Mouse (Mus musculus): ENCODE results near the gene Cd9. TPM values are rescaled to one million over a fixed set of nuclear protein-coding genes. Genes with fewer than 3 reads are reported as not detected.

Gene Cd9
- polyA plus RNA-seq, 1 experiment from 2014 or later, result 45.9 TPM

DNA sequence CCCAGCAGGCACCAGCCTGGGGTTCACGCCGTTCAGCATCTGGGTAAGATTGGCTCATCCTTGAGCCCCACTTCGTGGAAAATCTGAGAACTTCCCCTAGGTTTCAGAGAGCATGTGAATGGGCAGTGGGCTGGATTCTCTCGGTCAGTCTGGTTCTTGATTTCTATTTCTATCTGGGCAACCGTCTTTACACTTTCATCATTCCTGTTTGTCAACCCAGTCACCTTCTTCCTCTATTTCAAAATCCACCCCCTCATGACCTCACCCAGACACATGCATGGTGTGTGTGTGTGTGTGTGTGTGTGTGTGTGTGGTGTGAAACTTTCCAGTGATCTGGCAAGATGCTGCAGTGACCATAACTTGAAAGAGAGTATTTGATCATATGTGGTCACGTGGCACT lies 49.2 kb downstream of the Cd9 start:
- H3K9ac ChIP-seq (ENCODE audit: low read depth, low read length), result no peak overlapping the region
- DNase-seq (ENCODE audit: low spot score), result no peak
- H3K9me3 ChIP-seq (ENCODE audit: control insufficient read depth, low read length), result no peaks in the 10 kb centered on the region
- H3K4me2 ChIP-seq (replicated peaks; ENCODE audit: low read depth, low read length), result no peak overlapping the region
- no peak overlapping the region for H3K4me3 ChIP-seq (ENCODE audit: low read depth, low read length)
- 84% methylated on average over 6 of the region's 6 CpGs for WGBS
- no peaks in the 10 kb centered on the region for H3K27me3 ChIP-seq (ENCODE audit: control insufficient read depth, insufficient read depth, low read length)
- no peak overlapping the region for H3K27ac ChIP-seq (ENCODE audit: low read depth, low read length)
- no peaks in the 10 kb centered on the region for H3K4me1 ChIP-seq (replicated peaks; ENCODE audit: control insufficient read depth, insufficient read depth, low read length)
- ATAC-seq (ENCODE audit: low FRiP score), result no peak
- no peaks in the 10 kb centered on the region for H3K36me3 ChIP-seq (ENCODE audit: control insufficient read depth, insufficient read depth, low read length)

GRCm38 (mm10) chr6:125442591-125442990 lies 52.0 kb downstream of the Cd9 start:
- H3K4me3 ChIP-seq (ENCODE audit: low read depth, low read length), result no peak overlapping the region
- H3K27me3 ChIP-seq (ENCODE audit: control insufficient read depth, insufficient read depth, low read length), result no peaks in the 10 kb centered on the region
- H3K4me1 ChIP-seq (replicated peaks; ENCODE audit: control insufficient read depth, insufficient read depth, low read length), result no peaks in the 10 kb centered on the region
- H3K9me3 ChIP-seq (ENCODE audit: control insufficient read depth, low read length), result no peaks in the 10 kb centered on the region
- DNase-seq (ENCODE audit: low spot score) (no peak), ATAC-seq (ENCODE audit: low FRiP score) (no peak)
- H3K36me3 ChIP-seq (ENCODE audit: control insufficient read depth, insufficient read depth, low read length), result no peaks in the 10 kb centered on the region
- H3K4me2 ChIP-seq (replicated peaks; ENCODE audit: low read depth, low read length), result no peak overlapping the region
- no peak overlapping the region for H3K27ac ChIP-seq (ENCODE audit: low read depth, low read length)
- no peak overlapping the region for H3K9ac ChIP-seq (ENCODE audit: low read depth, low read length)
- WGBS, result 75% methylated on average over 10 of the region's 10 CpGs

DNA sequence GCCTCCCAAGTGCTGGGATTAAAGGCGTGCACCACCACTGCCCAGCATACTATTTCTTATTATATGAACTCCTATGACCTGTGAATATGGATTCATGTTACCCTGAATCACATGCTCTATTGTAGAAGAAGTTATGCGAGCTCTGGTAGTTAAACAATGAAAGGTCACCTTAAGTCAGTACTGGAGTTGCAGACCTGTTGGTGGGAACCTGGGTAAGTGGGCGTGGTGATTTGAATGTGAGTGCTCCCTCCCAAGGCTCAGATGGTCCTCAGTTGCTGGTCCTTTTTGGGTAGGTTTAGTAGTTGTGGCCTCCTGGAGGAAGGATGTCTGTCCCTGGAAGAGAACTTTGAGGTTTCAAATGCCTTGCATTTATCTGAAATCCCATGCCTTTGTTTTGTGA lies 57.8 kb downstream of the Cd9 start:
- H3K36me3 ChIP-seq (ENCODE audit: control insufficient read depth, insufficient read depth, low read length), result no peaks in the 10 kb centered on the region
- DNase-seq (ENCODE audit: low spot score), result no peak
- no peaks in the 10 kb centered on the region for H3K27me3 ChIP-seq (ENCODE audit: control insufficient read depth, insufficient read depth, low read length)
- H3K27ac ChIP-seq (ENCODE audit: low read depth, low read length), result no peak overlapping the region
- no peak overlapping the region for H3K9ac ChIP-seq (ENCODE audit: low read depth, low read length)
- no peaks in the 10 kb centered on the region for H3K4me1 ChIP-seq (replicated peaks; ENCODE audit: control insufficient read depth, insufficient read depth, low read length)
- WGBS, result 94% methylated on average over 3 of the region's 3 CpGs
- H3K4me2 ChIP-seq (replicated peaks; ENCODE audit: low read depth, low read length), result no peak overlapping the region
- no peak for ATAC-seq (ENCODE audit: low FRiP score)
- H3K4me3 ChIP-seq (ENCODE audit: low read depth, low read length), result no peak overlapping the region
- H3K9me3 ChIP-seq (ENCODE audit: control insufficient read depth, low read length), result no peaks in the 10 kb centered on the region

- ATAC-seq (ENCODE audit: low FRiP score), result no peak
- Histone ChIP-seq H3K36me3 (ENCODE audit: control insufficient read depth, insufficient read depth, low read length) (no peaks in the 10 kb centered on the region), H3K27ac (ENCODE audit: low read depth, low read length) (no peak overlapping the region), H3K9me3 (ENCODE audit: control insufficient read depth, low read length) (no peaks in the 10 kb centered on the region), H3K4me3 (ENCODE audit: low read depth, low read length) (no peak overlapping the region), H3K4me2 (replicated peaks; ENCODE audit: low read depth, low read length) (no peak overlapping the region), H3K27me3 (ENCODE audit: control insufficient read depth, insufficient read depth, low read length) (no peaks in the 10 kb centered on the region), H3K4me1 (replicated peaks; ENCODE audit: control insufficient read depth, insufficient read depth, low read length) (no peaks in the 10 kb centered on the region), H3K9ac (ENCODE audit: low read depth, low read length) (no peak overlapping the region)
- 50% methylated on average over 5 of the region's 5 CpGs for WGBS
- DNase-seq (ENCODE audit: low spot score), result no peak
Measured at GRCm38 (mm10) chr6:125434735-125435518, 59.7 kb downstream of the Cd9 start.

DNA sequence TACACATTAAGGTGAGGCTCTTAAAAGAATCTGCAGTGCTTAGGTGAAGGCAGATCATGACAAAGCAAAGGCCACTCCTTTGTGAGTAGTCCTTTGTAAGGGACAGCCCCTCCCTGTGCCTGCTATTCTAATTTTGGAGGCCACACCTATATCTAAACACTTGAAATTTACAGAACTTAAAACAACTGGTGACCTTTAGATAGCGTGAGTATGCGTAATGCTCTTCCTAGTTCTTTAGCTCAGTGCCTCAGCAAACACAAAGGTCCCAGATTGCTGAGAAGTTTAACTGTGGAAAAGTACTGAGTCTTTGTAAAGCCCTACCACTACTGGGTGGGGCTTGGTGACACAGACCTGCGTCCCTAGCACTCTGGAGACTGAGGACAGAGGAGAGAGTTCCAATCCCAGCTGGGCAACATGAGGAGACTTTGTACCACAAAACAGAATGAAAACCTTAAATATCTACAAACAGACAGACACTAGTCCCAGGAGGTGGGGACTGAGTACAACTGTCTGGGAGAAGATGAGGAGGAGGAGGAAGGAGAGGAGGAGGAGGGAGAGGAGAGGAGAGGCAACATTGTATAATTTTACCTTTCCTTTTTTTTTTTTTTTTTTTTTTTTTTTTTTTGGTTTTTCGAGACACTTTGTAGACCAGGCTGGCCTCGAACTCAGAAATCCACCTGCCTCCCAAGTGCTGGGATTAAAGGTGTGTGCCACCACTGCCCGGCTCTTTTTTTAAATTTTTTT lies 60.7 kb downstream of the Cd9 start:
- H3K27ac ChIP-seq (ENCODE audit: low read depth, low read length), result no peak overlapping the region
- no peaks in the 10 kb centered on the region for H3K4me1 ChIP-seq (replicated peaks; ENCODE audit: control insufficient read depth, insufficient read depth, low read length)
- H3K4me3 ChIP-seq (ENCODE audit: low read depth, low read length), result no peak overlapping the region
- WGBS, result 85% methylated on average over 6 of the region's 6 CpGs
- ATAC-seq (ENCODE audit: low FRiP score), result no peak
- no peaks in the 10 kb centered on the region for H3K27me3 ChIP-seq (ENCODE audit: control insufficient read depth, insufficient read depth, low read length)
- H3K9ac ChIP-seq (ENCODE audit: low read depth, low read length), result no peak overlapping the region
- H3K4me2 ChIP-seq (replicated peaks; ENCODE audit: low read depth, low read length), result no peak overlapping the region
- no peak for DNase-seq (ENCODE audit: low spot score)
- H3K36me3 ChIP-seq (ENCODE audit: control insufficient read depth, insufficient read depth, low read length), result no peaks in the 10 kb centered on the region
- H3K9me3 ChIP-seq (ENCODE audit: control insufficient read depth, low read length), result no peaks in the 10 kb centered on the region

DNA sequence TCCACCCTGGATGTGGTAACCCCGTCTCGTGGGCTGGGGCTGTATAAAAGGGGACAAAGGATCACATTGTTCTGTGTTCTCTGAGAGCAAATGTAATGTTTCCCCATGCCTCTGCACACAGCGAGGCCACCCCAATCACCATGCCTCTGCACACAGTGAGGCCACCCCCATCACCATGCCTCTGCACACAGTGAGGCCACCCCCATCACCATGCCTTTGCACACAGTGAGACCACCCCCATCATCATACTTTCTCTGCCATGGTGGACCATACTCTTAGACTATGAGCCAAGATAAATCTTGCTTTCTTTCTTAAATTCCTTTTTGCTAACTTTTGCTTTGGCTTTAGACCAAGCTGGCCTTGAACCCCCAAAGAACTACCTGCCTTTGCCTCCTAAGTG lies 61.3 kb downstream of the Cd9 start:
- Histone ChIP-seq H3K27me3 (ENCODE audit: control insufficient read depth, insufficient read depth, low read length) (no peaks in the 10 kb centered on the region), H3K36me3 (ENCODE audit: control insufficient read depth, insufficient read depth, low read length) (no peaks in the 10 kb centered on the region), H3K4me1 (replicated peaks; ENCODE audit: control insufficient read depth, insufficient read depth, low read length) (no peaks in the 10 kb centered on the region), H3K9ac (ENCODE audit: low read depth, low read length) (no peak overlapping the region), H3K9me3 (ENCODE audit: control insufficient read depth, low read length) (no peaks in the 10 kb centered on the region), H3K4me3 (ENCODE audit: low read depth, low read length) (no peak overlapping the region), H3K27ac (ENCODE audit: low read depth, low read length) (no peak overlapping the region), H3K4me2 (replicated peaks; ENCODE audit: low read depth, low read length) (no peak overlapping the region)
- DNase-seq (ENCODE audit: low spot score) (no peak), ATAC-seq (ENCODE audit: low FRiP score) (no peak)
- 58% methylated on average over 3 of the region's 3 CpGs for WGBS

DNA sequence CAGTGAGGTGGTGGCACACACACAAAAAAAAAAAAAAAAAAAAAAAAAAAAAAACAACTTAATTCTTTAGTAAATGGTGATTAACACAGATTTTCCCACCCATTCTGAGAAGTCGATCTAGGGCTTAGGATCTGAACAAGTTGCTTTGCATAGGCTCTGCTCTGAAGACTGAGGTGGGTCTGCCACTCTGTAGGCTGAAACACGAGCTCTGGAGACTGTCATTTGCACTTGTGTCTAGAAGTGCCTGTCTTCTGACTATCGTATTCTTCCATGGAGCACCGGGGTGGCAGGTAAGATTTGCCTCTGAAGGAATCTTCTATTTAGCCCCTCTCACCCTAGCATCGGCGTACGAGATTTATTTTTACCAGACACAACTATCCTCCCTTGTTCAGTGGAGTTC lies 62.1 kb downstream of the Cd9 start:
- DNase-seq (ENCODE audit: low spot score), result no peak
- no peak for ATAC-seq (ENCODE audit: low FRiP score)

GRCm38 (mm10) chr6:125430982-125431381 lies 63.6 kb downstream of the Cd9 start:
- H3K27ac ChIP-seq (ENCODE audit: low read depth, low read length), result no peak overlapping the region

More for the DNA sequence above, 62.1 kb downstream of the Cd9 start:
- Histone ChIP-seq H3K36me3 (ENCODE audit: control insufficient read depth, insufficient read depth, low read length) (no peaks in the 10 kb centered on the region), H3K27ac (ENCODE audit: low read depth, low read length) (no peak overlapping the region), H3K27me3 (ENCODE audit: control insufficient read depth, insufficient read depth, low read length) (no peaks in the 10 kb centered on the region), H3K4me2 (replicated peaks; ENCODE audit: low read depth, low read length) (no peak overlapping the region), H3K9me3 (ENCODE audit: control insufficient read depth, low read length) (no peaks in the 10 kb centered on the region), H3K4me1 (replicated peaks; ENCODE audit: control insufficient read depth, insufficient read depth, low read length) (no peaks in the 10 kb centered on the region), H3K4me3 (ENCODE audit: low read depth, low read length) (no peak overlapping the region), H3K9ac (ENCODE audit: low read depth, low read length) (no peak overlapping the region)
- WGBS, result 81% methylated on average over 7 of the region's 7 CpGs

More at GRCm38 (mm10) chr6:125430982-125431381, 63.6 kb downstream of the Cd9 start:
- no peak overlapping the region for H3K9ac ChIP-seq (ENCODE audit: low read depth, low read length)
- WGBS, result 55% methylated on average over 3 of the region's 3 CpGs
- no peaks in the 10 kb centered on the region for H3K27me3 ChIP-seq (ENCODE audit: control insufficient read depth, insufficient read depth, low read length)
- H3K4me2 ChIP-seq (replicated peaks; ENCODE audit: low read depth, low read length), result no peak overlapping the region
- no peaks in the 10 kb centered on the region for H3K9me3 ChIP-seq (ENCODE audit: control insufficient read depth, low read length)
- H3K4me3 ChIP-seq (ENCODE audit: low read depth, low read length), result no peak overlapping the region
- DNase-seq (ENCODE audit: low spot score) (no peak), ATAC-seq (ENCODE audit: low FRiP score) (no peak)
- H3K4me1 ChIP-seq (replicated peaks; ENCODE audit: control insufficient read depth, insufficient read depth, low read length), result no peaks in the 10 kb centered on the region
- no peaks in the 10 kb centered on the region for H3K36me3 ChIP-seq (ENCODE audit: control insufficient read depth, insufficient read depth, low read length)
